Mouse (Mus musculus) kidney, postnatal 14 days (tissue): Measurements from ENCODE around the gene Crat.
A peak's percentile ranks its signal among the peaks of the same experiment; 100 is the strongest.

Experiments
- DNase-seq: peaks from one replicate; pipeline ENCODE4 v3.0.0; 2022; ENCODE audit warnings: mixed read lengths

Crat gene

DNA sequence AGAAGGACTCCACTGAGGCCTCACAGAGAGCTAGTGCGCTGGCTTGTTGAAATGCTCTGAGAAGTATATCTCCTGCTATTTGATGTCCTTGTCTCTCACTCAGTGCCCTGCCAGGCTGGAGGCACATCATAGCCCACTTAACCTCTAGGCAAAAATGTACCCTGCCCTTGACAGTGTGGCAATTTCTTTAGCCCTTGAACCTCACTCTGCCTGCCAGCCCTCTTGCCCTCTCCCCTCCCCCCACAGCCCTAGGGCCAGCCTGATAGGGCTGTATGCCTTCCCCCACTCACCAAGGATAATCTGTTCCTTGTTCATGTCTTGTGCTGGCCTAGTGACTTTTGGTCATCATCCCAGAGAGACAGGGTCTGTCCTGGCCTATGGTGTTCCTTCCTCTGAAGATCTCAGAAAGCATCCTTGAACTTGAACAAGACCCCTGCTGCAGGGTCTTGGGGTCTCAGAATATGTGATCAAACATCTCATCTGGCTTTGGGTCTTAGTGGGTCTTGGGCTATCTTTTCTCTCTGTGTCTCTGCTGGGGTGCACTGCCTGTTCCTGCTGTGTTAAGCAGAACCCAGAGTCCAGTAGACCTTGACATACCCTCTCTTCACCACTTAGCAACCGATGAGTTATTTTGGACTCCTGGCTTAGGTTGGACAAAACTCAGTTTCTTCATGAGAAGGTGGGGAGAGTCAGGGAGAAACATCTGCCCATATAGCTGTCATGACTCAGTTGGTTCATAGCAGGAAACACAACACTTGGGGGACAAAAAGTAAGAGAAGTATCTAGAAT, 50.1 kb downstream of the Crat start:
- DNase-seq, result no peak

DNA sequence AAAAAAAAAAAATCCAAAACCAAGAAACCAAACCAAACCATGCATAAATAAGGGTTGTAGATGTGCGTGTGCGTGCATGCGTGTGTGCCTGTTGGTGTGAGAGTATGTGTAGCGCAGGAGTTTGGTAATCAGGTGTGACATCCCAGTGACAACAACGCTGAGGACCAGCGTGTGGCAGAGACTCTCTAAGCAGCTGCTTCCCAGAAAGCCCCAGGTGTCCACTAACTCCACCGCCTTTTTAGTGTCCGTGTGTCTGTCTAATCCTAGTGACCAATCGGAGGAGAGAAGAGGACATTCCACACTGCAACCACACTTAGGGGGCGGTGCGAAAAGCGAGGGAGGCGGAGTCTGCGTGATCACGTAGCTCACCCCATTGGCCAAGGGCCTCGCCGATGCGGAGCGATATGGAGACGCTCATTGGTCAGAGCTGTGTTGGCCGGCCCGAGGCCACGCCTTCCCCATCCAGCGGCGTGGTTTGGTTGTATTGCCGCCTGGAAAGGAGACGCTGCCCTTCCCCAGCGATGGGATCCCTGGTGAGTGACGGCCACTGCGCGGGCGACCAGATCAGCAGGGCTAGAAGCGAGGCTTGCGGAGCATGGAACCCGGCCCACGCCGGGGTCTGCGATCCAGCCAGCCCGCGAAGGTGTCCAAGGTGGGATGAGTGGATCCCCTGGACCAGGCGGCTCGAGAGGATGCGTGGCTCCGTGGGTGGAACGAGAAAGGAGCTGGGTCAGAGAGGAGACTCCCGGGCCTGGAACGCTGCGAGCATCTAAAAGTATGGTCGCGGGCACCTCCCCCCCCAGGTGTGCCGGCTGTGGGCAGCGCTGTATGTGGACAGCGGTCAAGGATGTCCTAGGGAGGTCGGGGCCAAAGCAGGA, 51.6 kb downstream of the Crat start, which contains the start of gene Miga2:
Gene Miga2, plus strand, starts transcription at position 461 of the 878 bp plus-strand sequence.
- DNase-seq, result peak; percentile 99

DNA sequence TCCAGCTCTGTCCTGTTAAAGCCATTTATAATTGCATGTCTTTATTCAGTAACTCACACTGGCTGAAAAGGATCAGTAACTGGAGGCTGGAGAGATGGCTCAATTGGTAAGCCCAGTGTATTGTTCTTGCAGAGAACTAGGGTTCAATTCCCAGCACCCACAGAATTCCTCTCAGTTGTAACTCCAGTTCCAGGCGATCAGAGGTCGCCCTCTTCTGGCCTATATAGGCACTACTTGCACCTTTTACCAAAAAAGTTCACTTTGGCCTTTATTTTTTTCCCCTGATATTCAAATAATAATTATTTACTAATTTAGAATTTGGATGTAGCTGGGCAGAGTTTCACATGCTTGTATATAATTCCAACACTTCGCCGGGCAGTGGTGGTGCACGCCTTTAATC, 52.7 kb downstream of the Crat start:
- DNase-seq, result no peak

DNA sequence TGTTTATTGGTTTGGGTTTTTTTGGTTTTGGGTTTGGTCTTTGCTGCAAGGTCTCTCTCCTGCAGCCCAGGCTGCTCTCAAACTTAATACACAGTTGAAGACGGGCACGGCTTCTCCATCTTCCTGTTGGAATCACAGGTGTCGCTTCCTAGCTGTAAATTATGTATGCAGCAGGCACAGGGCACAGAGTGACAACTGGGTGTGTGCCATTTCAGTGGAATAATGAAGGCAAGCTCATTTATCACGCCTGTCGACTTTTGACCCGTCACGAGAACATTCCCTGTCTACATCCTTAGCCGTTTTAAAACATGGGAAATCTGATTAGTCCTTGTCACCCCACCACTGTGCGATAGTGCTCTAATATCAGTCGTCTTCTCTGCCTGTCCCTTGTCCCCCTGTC, 55.0 kb downstream of the Crat start:
- DNase-seq, result peak; percentile 33

DNA sequence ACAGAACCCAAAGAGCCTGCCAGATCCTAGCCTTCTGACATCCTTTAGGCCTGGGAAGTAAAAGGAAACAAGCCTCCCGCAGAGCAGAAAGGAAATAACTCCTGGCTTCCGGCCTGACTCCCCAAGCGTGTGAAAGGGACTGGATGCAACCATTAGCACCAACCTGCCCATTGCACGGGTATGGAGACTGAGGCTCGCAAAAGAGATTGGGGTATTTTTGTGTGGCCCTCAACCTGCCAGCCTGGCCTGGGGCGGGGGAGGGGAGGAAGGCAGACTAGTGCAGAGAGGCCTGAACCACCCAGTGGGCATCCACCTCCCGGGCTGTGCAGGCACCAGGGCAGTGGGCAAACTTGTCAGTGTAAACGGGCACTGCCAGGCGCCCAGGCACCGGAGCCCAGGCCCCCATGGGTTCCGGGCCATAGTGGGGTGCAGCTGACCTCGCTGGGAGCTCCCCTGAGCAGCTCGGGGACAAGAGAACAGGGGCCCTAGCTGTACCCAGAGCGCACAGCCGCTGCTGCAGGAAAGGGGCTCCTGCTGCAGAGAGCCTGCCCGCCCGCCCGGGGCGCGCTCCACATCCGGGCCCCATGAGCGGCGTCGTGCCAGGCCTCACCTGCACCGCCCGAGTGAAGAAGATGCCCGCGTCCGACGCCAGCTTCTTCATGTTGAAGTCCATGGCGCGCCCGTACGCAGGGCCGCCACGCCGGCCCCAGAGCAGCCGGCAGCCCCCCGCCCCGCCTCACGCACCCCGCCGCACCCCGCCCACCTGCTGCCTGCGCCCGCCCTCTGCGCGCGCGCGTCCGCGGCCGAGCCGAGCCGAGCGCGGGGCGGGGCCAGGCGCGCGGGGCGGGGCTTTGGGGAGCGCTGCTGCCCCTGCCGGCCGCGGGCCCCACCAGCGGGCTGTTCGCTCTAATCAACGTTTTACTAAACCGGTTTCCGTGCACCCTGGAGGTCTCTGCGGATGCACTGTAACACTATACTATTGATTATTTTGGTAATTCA, 56.8 kb downstream of the Crat start, which contains the start of gene Sh3glb2:
Gene Sh3glb2, minus strand, starts transcription at position 805 of the 999 bp plus-strand sequence.
- DNase-seq, result peak; percentile 93

DNA sequence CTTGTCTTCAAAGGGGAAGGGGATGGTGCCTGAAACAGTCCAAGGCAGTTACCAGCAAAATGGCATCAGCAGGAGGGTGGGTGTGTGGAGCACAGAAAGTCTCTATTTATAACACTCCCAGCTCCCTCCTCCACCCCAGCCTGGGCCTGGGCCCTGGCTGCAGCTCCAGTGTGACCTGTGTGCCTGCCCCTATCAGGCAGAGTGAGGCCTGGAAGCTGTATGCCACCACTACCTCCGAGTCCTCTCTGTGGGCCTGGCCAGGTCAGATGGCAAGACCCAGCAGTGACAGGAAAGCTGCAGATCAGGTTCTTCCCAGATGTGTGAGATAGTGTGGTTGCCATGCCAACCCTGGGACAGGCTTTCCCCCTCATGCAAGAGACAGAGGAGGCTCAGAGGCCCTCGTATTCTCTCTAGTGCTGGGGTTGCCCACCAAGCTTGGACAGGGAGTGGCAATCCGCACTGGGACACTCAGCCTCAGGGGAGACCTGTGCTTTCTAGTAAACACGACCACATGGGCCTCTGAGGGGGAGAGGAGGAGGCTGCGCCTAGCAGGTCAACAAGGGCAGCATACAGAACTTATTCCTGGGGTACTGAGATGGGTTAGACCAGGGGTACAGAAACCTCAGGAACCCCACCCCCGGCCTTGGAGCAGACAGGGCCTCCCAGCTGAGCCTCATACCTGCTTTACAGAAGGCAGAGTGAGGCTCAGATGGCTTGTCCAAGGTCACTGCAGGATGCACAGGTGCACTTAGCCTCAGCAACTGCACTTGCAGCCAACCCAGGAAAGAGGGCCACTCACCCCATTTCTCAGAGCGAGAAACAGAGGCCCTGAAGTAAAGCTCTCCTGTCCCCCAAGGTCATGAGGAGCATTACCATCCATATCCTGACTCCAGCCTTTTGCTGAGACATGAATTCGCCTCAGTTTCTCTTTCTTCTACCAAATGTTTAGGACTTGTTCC, 57.8 kb downstream of the Crat start:
- no peak for DNase-seq

DNA sequence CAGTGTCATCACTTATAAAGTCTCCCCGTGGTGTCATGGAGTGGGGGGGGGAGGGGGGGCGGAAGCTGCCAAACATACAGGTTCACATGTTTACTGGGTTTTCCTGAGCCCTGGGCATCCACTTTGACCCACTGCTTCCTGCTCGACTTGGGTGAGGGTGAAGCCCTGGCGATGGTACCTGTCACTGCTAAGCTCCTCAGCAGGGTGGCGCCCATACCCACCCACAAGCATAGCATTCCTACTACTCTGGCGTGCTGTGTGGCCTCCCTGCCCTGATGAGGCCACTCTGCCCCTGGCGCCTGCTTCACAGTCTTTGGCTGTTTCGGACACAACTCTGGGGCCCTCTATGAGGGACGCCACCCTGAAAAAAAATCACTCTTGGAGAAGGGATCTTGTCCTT, 58.7 kb downstream of the Crat start:
- no peak for DNase-seq

DNA sequence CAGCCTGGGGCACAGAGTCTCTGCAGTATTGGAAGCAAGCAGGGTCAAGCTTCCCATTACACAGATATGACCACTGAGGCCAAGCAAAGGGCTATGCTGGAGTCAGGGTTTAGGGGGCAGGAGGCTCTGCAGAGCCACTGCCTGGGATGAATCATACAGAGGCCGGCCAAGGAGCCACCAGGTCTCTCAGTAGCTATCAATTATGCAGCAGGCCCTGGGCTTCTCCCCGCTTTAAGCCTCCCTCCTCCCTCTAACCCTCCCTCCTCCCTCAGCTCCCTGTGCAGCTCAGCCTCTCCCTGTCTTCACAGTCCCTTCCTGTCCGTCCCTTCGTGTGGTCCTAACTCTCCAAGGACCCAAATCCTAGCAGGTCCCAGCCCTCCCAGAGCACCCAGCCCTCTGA, 59.3 kb downstream of the Crat start:
- DNase-seq, result no peak

DNA sequence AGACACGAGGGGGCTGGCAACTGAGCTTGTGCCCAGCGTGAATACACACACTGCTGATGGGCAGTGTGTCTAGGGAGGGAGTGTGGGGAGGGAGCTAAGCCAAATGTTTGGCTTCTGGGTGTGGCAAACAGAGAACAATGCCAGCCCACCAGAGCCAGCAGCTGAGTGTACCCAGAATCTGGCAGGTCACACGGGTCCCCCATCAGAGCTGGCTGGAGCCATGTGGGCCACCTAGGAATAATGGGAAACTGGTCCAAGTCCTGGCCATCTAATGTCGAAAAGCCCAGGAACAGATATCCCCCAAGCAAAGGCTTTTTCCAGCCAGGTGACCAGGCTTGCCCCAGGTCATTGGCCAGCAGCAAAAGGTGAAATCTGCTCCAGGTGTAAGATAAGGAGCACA, 59.8 kb downstream of the Crat start:
- DNase-seq, result no peak

DNA sequence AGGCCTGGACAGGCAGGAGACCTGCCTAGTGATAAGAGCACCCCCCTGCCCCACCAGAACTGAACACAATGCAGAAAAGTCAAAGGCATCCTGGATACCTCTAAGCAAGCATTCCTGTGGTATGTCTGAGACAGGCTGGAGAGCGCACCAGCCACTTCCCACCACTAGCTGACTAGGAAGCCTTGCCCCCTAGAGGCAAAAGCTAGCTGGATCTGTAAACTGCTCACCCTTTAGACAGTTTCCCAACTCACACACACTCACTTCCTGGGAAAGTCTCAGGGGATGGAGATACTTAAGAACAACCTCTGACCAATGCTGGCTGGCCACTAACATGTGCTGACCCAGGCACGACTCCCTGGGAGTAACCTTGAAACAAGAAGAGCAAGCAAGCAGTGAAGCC, 64.5 kb downstream of the Crat start:
- DNase-seq, result no peak
